Mouse (Mus musculus) thymus, postnatal 25 days (tissue): ENCODE data around the gene Gm45261.

ENCODE experiments used
- DNase-seq: peaks from one replicate; pipeline ENCODE4 v3.0.0; 2022

The Gm45261 gene

GRCm38 (mm10) chr1:80461348-80461747 lies at the start of gene Gm45261:
Gene Gm45261, minus strand, starts transcription at chr1:80461448.
- DNase-seq, result no peak

GRCm38 (mm10) chr1:80504757-80505156 lies 43.5 kb upstream of the Gm45261 start:
- no peak for DNase-seq

GRCm38 (mm10) chr1:80504081-80504480 lies 42.8 kb upstream of the Gm45261 start:
- DNase-seq, result no peak

- DNase-seq, result no peak
Observed at GRCm38 (mm10) chr1:80502456-80503165, 41.4 kb upstream of the Gm45261 start.

- no peak for DNase-seq
Observed at GRCm38 (mm10) chr1:80499264-80499663, 38.0 kb upstream of the Gm45261 start.

- DNase-seq, result no peak
Observed at GRCm38 (mm10) chr1:80496360-80496759, 35.1 kb upstream of the Gm45261 start.

- no peak for DNase-seq
Observed at GRCm38 (mm10) chr1:80483419-80483818, 22.2 kb upstream of the Gm45261 start.

- DNase-seq, result no peak
Observed at GRCm38 (mm10) chr1:80474942-80475341, 13.7 kb upstream of the Gm45261 start.

GRCm38 (mm10) chr1:80472395-80472794 lies 11.1 kb upstream of the Gm45261 start:
- DNase-seq, result no peak

GRCm38 (mm10) chr1:80459923-80460322 lies 1.3 kb downstream of the Gm45261 start:
- DNase-seq, result no peak

- DNase-seq, result no peak
Observed at GRCm38 (mm10) chr1:80459477-80459876, 1.8 kb downstream of the Gm45261 start.

GRCm38 (mm10) chr1:80453971-80454370 lies 7.3 kb downstream of the Gm45261 start:
- DNase-seq, result no peak

- no peak for DNase-seq
Observed at GRCm38 (mm10) chr1:80451914-80452549, 9.2 kb downstream of the Gm45261 start.

GRCm38 (mm10) chr1:80447554-80447953 lies 13.7 kb downstream of the Gm45261 start:
- DNase-seq, result no peak

GRCm38 (mm10) chr1:80440911-80441310 lies 20.3 kb downstream of the Gm45261 start:
- peak; percentile 13 for DNase-seq

GRCm38 (mm10) chr1:80438506-80438905 lies 22.7 kb downstream of the Gm45261 start:
- DNase-seq, result no peak

- no peak for DNase-seq
Observed at GRCm38 (mm10) chr1:80427946-80428345, 33.3 kb downstream of the Gm45261 start.

- DNase-seq, result no peak
Observed at GRCm38 (mm10) chr1:80427425-80427824, 33.8 kb downstream of the Gm45261 start.

- DNase-seq, result no peak
Observed at GRCm38 (mm10) chr1:80424666-80425065, 36.6 kb downstream of the Gm45261 start.

- DNase-seq, result no peak
Observed at GRCm38 (mm10) chr1:80418321-80419045, 42.8 kb downstream of the Gm45261 start.

- no peak for DNase-seq
Observed at GRCm38 (mm10) chr1:80416329-80416728, 44.9 kb downstream of the Gm45261 start.

- peak; percentile 50 for DNase-seq
Observed at GRCm38 (mm10) chr1:80412521-80412920, 48.7 kb downstream of the Gm45261 start.

GRCm38 (mm10) chr1:80410229-80410973 lies 50.8 kb downstream of the Gm45261 start:
- peak; percentile 23 for DNase-seq
